Mouse (Mus musculus) gastrocnemius, adult 2 months (tissue): ENCODE results near the gene Hadha. TPM values are rescaled to one million over a fixed set of nuclear protein-coding genes. Genes with fewer than 3 reads are reported as not detected.
A peak's percentile ranks its signal among the peaks of the same experiment; 100 is the strongest.

Source experiments
- DNase-seq: peaks from one replicate; pipeline ENCODE4 v3.0.0; 2022
- H3K27ac ChIP-seq: fragments of 200-600 bp; 2 replicates; pipeline ENCODE4 v1.8.1; 2022; ENCODE audit warnings: mild to moderate bottlenecking
- H3K4me3 ChIP-seq: fragments of 200-600 bp; 2 replicates; pipeline ENCODE4 v1.8.1; 2022; ENCODE audit warnings: mild to moderate bottlenecking, moderate library complexity
- CTCF ChIP-seq: fragments of 200-600 bp; IDR thresholded peaks from 2 replicates; pipeline ENCODE4 v1.8.1; 2022; ENCODE audit warnings: antibody characterized with exemption, mild to moderate bottlenecking, moderate library complexity
- intact Hi-C: fragments of 180-260 bp; cut with DNase I; formaldehyde crosslinking; loops from one replicate; pipeline ENCODE4 v1.15.1; 2025
- total RNA-seq, 2 experiments: library from RNA; stranded (reverse); gene quantifications; 2 replicates each; pipeline ENCODE4 v1.2.3; 2021

Gene Hadha
- total RNA-seq, 2 experiments from 2014 or later, result 261 to 470 TPM

DNA sequence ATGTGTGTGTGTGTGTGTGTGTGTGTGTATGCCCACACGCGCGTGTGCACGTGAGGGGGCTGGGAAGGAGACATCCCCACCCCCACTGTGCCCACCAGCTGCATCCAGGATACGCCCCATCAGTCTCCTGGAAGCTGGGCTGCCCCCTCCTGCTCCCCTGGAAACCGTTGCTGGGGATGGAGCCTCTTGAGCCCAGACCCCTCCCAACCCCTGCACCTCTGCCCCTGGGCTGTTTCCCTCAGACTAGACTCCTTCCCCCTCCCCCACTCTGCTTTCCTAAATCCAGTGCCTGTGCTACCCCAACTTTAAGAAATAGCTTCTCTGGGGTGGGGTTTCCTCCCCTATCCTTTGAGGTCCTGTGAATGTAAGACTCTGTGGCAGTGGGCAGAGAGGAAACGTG lies 47.8 kb downstream of the Hadha start:
- DNase-seq, result no peak
- Histone ChIP-seq H3K4me3 (no peak overlapping the region), H3K27ac (no peak overlapping the region)
- intact Hi-C loops, result no loop called here
- TF ChIP-seq CTCF, result no peak

DNA sequence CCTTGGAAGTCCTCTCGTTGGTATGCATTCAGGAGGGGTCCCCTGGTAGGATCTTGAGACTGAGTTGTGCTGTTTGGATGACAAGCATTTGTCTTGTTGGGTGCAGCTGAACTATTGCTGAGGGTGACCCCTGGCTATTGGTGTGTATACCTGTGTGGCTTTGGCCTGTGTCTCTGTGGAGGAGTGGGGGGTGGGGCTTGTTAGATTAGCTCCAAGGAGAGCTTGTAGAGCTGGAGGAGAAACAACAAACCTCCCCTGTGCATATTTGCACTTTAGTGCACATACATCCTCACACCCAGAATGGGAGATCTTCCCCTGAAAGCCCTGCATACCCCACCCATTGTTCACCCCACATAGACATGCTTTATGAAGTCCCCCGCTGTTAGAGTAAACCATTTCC lies 48.2 kb downstream of the Hadha start:
- intact Hi-C loops, result no loop called here
- Histone ChIP-seq H3K4me3 (no peak overlapping the region), H3K27ac (no peak overlapping the region)
- TF ChIP-seq CTCF, result no peak
- DNase-seq, result no peak

DNA sequence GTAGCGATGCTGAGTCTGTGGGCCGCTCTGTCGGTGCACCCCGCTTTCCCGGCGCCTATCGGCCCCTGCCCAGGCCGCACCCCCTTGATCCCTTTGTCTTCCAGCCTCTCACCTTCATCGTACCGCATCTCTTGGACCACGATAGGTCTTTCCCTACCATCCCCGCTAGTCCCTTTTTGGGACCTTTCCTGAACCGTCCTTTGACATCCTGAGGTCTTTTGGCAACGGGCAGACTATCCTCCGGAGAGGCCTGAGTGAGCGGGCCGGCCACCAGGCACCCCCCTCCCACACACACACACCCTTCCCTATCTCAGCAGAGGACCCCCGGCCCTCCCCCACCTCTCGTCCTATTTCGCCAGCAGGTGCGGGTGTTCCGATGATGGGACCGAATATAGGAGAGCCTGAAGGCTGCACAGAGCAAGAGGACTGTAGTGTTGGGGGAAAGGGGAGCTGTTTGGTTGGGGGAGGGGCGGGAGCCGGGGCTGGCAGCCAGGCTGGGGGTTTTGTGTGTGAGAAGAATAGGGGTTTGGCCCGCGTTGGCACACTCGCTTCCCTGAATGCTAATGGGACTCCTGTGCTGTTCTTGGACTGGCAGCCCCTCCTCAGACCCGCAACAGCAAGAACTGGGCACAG lies 49.2 kb downstream of the Hadha start, which contains the start of gene 3110082J24Rik:
3110082J24Rik (minus strand) TSS at position 419 of the 633 bp plus-strand sequence.
- Histone ChIP-seq H3K4me3 (peak within 1 kb of the TSS; percentile 74), H3K27ac (no peak within 1 kb of the TSS)
- TF ChIP-seq CTCF, result no peak
- no peak for DNase-seq
- intact Hi-C loops, result no loop called here

DNA sequence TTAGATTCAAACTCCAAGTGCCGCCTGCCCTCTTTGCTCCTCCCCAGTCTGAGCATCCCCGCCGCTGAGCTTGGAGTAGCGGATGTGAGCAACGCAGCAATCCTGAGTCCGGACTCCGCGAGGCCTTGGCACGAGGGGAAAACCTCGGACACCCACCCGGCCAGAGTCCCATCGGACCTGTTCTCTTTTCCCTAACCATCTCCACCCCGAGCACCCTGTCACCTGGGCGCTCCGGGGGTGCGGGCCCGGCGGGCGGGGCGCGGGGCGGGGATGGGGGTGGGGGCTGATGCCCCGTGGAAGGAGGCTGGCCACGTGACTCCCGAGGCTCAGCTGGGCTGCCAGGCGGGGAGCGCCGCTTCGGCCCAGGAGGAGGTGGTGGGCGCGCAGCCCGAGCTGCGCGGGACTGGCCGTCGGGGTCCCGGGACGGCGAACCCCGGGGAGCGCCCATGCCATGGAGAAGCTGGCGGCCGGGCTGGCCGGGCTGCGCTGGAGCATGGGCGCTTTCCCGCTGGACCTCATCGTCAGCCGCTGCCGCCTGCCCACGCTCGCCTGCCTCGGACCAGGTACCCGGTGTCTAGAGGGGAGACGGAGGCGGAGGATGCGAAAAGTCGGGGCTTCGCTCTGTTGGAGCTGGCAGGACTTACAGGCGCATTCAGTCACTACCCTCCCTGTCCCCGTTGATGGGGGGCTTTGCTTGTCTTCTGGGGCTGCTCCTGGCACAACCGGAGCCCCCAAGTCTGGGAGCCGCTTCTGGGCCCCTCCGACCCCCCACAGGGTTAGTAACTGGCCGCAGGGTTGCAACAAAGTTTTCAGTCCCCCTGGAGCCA lies 49.9 kb downstream of the Hadha start, which contains the start of gene Garem2:
Garem2 (plus strand) TSS at position 321 of the 827 bp plus-strand sequence.
- no peak for DNase-seq
- intact Hi-C loops, result no loop called here
- no peak for TF ChIP-seq CTCF
- H3K27ac ChIP-seq, result no peak within 1 kb of the TSS
- peak within 1 kb of the TSS; percentile 74 for H3K4me3 ChIP-seq

GRCm38 (mm10) chr5:30104339-30104738 lies 50.6 kb downstream of the Hadha start:
- intact Hi-C loops, result no loop called here
- peak; percentile 66 for TF ChIP-seq CTCF
- Histone ChIP-seq H3K4me3 (peak overlapping the region; percentile 74; the same call in 1 of the 2 replicates), H3K27ac (no peak overlapping the region)
- peak; percentile 57 for DNase-seq

DNA sequence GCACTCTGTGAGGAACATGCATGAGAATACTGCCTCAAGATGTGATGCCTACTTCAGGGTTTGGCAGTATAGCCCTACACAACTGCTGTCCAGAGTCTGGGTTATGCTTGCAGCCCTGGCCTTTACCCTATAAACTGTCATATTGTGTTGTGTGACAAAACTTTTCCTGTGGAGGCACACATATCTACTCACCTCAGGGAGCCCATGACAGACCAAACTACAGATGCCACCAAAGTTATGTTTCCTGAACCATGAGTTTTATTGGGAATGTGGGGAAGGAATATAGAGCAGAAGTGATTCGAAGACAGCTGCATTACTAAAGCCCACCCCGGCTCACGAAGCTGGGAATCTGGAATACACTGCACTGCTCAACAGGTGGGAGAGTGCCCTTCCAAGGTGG lies 51.6 kb downstream of the Hadha start:
- H3K4me3 ChIP-seq, result no peak overlapping the region
- no peak overlapping the region for H3K27ac ChIP-seq
- no peak for TF ChIP-seq CTCF
- intact Hi-C loops, result no loop called here
- DNase-seq, result no peak

DNA sequence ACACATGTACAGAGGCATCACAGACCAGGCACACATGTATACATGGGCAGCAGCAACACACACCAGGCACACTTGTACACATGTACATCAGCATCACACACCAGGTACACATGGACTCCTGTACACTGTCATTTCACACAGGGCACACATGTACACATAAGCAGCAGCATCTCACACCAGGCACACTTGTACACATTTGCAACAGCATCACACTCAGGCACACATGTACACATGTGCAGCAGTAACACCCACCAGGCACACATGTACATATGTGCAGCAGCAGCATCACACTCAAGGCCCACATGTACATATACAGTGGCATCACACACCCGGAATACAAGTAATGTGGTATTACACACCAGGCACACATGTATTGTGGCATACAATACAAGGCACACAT lies 56.7 kb downstream of the Hadha start:
- no peak for DNase-seq
- no peak for TF ChIP-seq CTCF
- H3K27ac ChIP-seq, result no peak overlapping the region
- H3K4me3 ChIP-seq, result no peak overlapping the region
- intact Hi-C loops, result no loop called here

DNA sequence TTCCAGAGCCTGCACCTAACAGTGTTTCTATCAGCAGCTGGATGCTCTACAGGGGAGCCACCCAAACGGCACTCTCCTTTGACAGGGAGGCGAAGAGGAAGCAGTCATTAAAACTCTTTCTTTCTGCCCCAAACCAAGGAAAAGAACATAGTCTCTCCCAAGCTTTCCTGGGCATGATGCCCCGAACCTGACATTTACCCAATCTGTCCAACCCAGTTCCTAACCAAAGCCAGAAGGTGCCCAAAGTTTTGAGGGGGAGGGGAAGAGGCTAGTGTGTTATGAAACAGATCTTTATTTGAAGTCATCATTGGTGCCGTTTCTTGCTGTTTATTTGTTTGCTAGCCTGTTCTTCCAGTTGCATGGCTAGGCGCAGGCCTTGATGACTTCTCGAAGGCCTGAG lies 59.2 kb downstream of the Hadha start:
- no peak for DNase-seq
- no peak for TF ChIP-seq CTCF
- Histone ChIP-seq H3K27ac (no peak overlapping the region), H3K4me3 (no peak overlapping the region)
- intact Hi-C loops, result no loop called here

GRCm38 (mm10) chr5:30094399-30094798 lies 60.6 kb downstream of the Hadha start:
- Histone ChIP-seq H3K27ac (no peak overlapping the region), H3K4me3 (no peak overlapping the region)
- peak; percentile 29; the same call in 1 of the 2 replicates for TF ChIP-seq CTCF
- no peak for DNase-seq
- intact Hi-C loops, result no loop called here

DNA sequence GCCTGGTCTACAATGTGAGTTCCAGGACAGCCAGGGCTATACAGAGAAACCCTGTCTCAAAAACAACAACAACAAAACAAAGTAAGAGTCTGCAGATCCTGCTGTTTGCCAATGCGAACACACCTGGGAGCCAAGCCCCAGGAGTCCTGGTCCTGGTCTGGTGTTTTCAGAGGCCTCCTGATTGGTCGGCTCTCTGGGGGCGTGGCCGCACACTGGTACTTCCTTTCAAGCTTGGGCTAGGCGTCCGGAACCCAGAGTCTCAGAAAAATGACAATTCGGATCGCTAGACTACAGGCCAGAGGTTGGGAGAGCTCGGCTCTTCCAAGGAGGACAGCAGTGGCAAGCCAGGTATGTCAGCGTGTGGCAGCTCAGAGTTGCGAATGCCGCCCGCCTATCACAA lies 62.3 kb downstream of the Hadha start:
- intact Hi-C loops, result no loop called here
- Histone ChIP-seq H3K4me3 (no peak overlapping the region), H3K27ac (no peak overlapping the region)
- no peak for TF ChIP-seq CTCF
- no peak for DNase-seq

DNA sequence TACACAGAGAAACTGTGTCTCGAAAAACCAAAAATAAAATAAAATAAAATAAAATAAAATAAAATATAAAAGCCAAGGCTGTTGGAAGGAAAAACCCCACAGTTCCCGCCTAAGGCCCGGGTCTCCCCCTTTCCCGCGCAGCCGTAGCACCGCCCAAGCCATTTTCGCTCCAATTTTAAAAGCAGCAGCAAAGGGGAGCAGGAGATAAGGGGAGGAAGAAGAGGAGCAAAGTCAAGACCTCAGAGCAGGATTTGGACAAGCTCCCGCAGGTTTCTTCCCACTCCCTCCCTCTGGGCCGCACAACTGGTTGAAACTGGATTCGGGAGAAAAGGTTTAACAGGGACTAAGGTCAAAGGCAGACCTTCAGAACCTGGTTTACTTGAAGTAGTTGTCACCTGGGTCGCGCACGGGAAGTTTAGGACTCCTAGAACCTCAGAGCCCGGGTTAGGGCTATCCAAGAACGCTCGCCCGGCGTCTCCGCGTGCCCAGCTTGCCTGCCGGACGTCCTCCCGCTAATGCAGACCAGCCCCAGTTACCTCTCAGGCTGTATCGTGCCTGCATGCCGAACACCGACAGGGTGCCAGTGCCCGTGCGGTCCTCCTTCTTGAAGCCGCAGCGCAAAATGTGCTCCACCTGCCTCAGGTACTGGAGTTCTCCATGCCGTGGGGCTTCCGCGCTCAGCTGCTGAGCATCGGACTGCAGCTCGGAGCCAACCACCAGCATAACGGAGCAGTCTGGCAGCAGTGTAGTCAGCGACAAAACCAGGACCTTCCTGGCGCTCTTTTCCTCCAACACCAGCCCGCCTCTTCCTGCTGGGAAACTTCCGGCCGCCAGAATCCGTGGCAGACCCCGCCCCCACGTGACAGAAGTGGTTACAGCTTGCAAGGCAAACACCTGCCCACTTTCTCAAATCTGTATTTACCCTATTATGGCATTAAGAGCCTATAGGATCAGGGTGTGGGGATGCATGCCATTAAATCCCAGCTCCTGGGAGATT lies 81.8 kb downstream of the Hadha start, which contains the start of gene Tyms:
Tyms (minus strand) TSS at position 793 of the 997 bp plus-strand sequence.
- Histone ChIP-seq H3K27ac (peak within 1 kb of the TSS; percentile 80), H3K4me3 (peak within 1 kb of the TSS; percentile 87)
- intact Hi-C loops, result no loop called here
- peak; percentile 82 for DNase-seq
- peak; percentile 16; the same call in 1 of the 2 replicates for TF ChIP-seq CTCF

DNA sequence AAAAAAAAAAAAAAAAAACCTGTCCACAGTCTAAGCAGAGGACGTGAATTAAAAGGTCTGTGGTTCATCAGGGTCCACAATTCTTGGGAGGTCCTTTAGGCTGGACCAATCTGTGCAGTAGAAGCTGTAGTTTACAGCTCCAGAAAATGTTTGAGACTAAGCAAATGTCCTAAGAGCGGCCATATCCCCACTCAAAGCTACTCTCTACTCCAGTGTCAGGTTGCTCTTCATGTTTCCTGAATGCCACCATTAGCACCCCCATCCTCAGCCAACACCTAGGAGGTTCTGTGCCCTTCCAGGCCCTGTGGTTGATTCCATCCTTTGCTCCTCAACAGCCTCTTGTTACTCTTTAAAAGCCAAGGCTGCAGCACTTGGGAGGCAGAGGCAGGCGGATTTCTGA lies 82.6 kb downstream of the Hadha start:
- no peak for TF ChIP-seq CTCF
- no peak for DNase-seq
- Histone ChIP-seq H3K27ac (no peak overlapping the region), H3K4me3 (peak overlapping the region; percentile 87)
- intact Hi-C loops, result no loop called here
